Mouse (Mus musculus) kidney, postnatal 36 days (tissue): ENCODE results near the gene Exoc3l4.

Experiments
- DNase-seq, 2 experiments: peaks; one replicate each; pipeline ENCODE4 v3.0.0; 2021 to 2022; ENCODE audit warnings: mixed read lengths in 2 of 2

Gene Exoc3l4

GRCm38 (mm10) chr12:111416921-111417779 is at the start of gene Exoc3l4:
Gene Exoc3l4 (plus strand): TSS chr12:111417017.
- peak; percentile 59 to 61 for DNase-seq

GRCm38 (mm10) chr12:111367065-111367464 is 49.8 kb upstream of the Exoc3l4 start:
- no peak for DNase-seq

- no peak for DNase-seq
Observed at GRCm38 (mm10) chr12:111370249-111370648, 46.6 kb upstream of the Exoc3l4 start.

- DNase-seq, result no peak
Observed at GRCm38 (mm10) chr12:111371905-111372304, 44.9 kb upstream of the Exoc3l4 start.

GRCm38 (mm10) chr12:111373411-111373810 is 43.4 kb upstream of the Exoc3l4 start:
- peak in 1 of 2 experiments; percentile 58 for DNase-seq

GRCm38 (mm10) chr12:111374727-111375126 is 42.1 kb upstream of the Exoc3l4 start:
- DNase-seq, result no peak

- DNase-seq, result no peak
Observed at GRCm38 (mm10) chr12:111375559-111375958, 41.3 kb upstream of the Exoc3l4 start.

- DNase-seq, result no peak
Observed at GRCm38 (mm10) chr12:111376053-111376452, 40.8 kb upstream of the Exoc3l4 start.

- DNase-seq, result peak; percentile 76 to 83
Observed at GRCm38 (mm10) chr12:111376826-111377331, 39.9 kb upstream of the Exoc3l4 start.

GRCm38 (mm10) chr12:111377376-111377973 is 39.3 kb upstream of the Exoc3l4 start, which contains the start of gene Cdc42bpb:
Gene Cdc42bpb (minus strand): TSS chr12:111377718.
- peak; percentile 95 to 98 for DNase-seq

- DNase-seq, result peak; percentile 53 to 67
Observed at GRCm38 (mm10) chr12:111377986-111378490, 38.8 kb upstream of the Exoc3l4 start.

GRCm38 (mm10) chr12:111378812-111379211 is 38.0 kb upstream of the Exoc3l4 start:
- peak in 1 of 2 experiments; percentile 12 for DNase-seq

- no peak for DNase-seq
Observed at GRCm38 (mm10) chr12:111385883-111386641, 30.8 kb upstream of the Exoc3l4 start.

- peak; percentile 72 to 89 for DNase-seq
Observed at GRCm38 (mm10) chr12:111386642-111387120, 30.1 kb upstream of the Exoc3l4 start.

- DNase-seq, result no peak
Observed at GRCm38 (mm10) chr12:111387146-111387545, 29.7 kb upstream of the Exoc3l4 start.

GRCm38 (mm10) chr12:111394008-111394407 is 22.8 kb upstream of the Exoc3l4 start:
- DNase-seq, result no peak

- DNase-seq, result no peak
Observed at GRCm38 (mm10) chr12:111396997-111397396, 19.8 kb upstream of the Exoc3l4 start.

GRCm38 (mm10) chr12:111401454-111402184 is 15.2 kb upstream of the Exoc3l4 start:
- DNase-seq, result peak; percentile 83 to 90

- no peak for DNase-seq
Observed at GRCm38 (mm10) chr12:111404880-111405279, 11.9 kb upstream of the Exoc3l4 start.

- no peak for DNase-seq
Observed at GRCm38 (mm10) chr12:111406622-111407021, 10.2 kb upstream of the Exoc3l4 start, which contains the start of gene Lbhd2. Gene Lbhd2 (plus strand): TSS chr12:111406809.

GRCm38 (mm10) chr12:111409583-111409982 is 7.2 kb upstream of the Exoc3l4 start:
- no peak for DNase-seq
